Mouse (Mus musculus): ENCODE results near the gene 2210010C04Rik. TPM values are rescaled to one million over a fixed set of nuclear protein-coding genes. Genes with fewer than 3 reads are reported as not detected.
"Not testable (repeated sequence)": the region's sequence is repeated elsewhere in the genome, so short reads cannot be mapped to it uniquely, and the experiment has no call there.

The 2210010C04Rik gene
- total RNA-seq, 2 experiments from 2014 or later: not detected

DNA sequence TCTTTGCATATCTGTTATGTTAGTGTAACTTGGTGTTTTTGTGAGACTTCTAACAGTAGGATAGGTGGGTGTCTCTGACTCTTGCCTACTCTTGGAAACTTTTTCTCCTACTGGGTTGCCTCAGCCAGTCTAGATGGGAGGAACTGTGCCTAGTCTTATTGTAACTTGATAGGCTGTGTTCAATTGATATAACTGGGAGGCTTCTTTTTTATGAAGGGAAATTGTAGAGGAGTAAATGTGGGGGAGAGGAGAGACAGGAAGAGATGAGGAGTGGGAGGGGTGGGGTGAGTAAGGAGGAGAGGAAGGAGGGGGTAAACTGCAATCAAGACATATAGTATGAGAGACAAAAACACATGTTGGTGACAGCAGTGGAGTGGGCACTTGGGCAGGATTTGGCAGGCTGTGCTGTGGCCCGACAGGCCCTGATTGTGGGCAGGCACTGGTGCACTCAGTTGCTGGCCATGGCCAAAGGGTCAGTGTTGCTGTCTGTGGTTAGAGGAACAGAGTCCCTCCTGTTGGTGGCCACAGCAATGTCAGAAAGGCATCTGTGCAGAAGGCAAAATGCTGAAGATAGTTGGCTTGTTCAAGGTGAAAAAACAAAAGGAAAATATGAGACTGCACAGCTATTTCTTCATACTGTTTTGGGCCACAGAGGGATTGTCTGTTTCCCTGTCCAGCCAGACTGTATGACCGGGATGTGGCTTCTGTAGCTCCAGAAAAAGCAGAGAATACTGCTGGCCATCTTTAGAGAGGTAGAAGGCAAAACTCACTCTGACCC lies 9.2 kb downstream of the 2210010C04Rik start:
- no peak for DNase-seq (ENCODE audit: low spot score in 2 of 2)

DNA sequence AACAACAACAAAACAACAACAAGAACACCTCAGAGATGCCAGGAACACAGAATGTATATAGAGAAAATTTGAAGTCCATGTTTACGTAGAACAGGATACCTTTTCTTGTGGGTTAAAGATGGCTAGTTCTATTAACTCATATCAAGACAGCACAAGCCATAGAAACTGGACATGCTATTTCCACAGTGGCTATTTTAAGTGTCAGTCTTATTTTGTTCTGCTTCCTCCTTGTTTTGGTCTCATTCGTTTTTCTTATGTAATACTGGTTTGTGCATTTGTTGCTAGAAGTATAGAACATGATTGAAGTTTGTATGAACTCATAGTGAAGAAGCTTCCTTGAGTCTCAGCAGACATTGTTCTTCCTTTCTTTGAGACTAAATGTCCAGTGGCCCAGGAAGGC lies 16.2 kb downstream of the 2210010C04Rik start:
- DNase-seq (ENCODE audit: low spot score in 2 of 2): no peak

DNA sequence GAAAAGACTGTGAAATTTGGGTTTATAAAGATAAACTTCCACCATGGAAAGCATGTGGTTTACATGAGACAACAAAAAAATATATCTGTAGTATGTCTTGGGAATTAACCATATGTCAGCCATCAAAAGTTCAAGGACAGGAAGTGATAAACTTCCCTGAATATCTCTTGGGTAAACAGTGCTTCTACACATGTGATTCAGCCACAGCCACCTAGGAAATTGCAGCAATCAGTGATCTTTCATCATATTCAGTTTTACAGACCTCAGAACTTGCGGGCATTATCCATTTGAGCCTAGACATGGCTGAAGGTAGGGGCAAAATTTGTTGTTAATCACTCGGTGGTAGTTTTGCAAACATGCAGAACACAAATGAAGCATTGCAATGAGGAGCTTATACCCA lies 16.7 kb downstream of the 2210010C04Rik start:
- DNase-seq (ENCODE audit: low spot score in 2 of 2): no peak

- DNase-seq (ENCODE audit: low spot score in 2 of 2): peak in 1 of 2 experiments; percentile 8
Measured at GRCm38 (mm10) chr6:41015065-41015464, 20.2 kb downstream of the 2210010C04Rik start.

DNA sequence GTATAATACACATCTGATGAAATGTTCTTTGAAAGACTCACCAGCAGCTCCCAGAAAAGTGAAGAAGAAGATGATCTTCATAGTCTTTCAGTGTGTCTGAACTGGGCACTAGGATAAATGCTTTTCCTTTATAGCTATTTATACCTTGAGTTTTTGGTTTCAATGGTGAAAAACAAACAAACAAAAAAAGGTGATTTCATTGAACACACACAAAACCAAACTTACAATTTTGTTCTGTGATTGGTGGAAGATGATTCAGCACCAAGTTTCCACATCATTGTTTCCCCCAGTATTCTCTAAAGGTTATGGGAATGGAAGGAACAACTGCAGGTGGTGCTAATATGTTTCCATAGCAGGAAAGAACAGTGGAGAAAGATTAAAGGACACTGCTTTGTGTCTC lies 35.9 kb downstream of the 2210010C04Rik start, which contains the start of gene Gm2663:
Gene Gm2663 (minus strand): TSS at position 101 of the 400 bp plus-strand sequence.
- DNase-seq (ENCODE audit: low spot score in 2 of 2): not testable (repeated sequence)

Other genes starting within 250 kb of the 2210010C04Rik start
- not detected for gene Moxd2, start 148.0 kb downstream of the 2210010C04Rik start, total RNA-seq (2021)
- not detected for gene Prss58, start 135.1 kb downstream of the 2210010C04Rik start, total RNA-seq (2021)
- gene 1700074P13Rik, start 95.0 kb downstream of the 2210010C04Rik start, total RNA-seq (2021): not detected
- gene Gm4744, start 83.6 kb downstream of the 2210010C04Rik start, total RNA-seq (2021): not detected
- gene 1810009J06Rik, start 70.8 kb downstream of the 2210010C04Rik start, total RNA-seq (2021): not detected
- not detected for gene Gm2663, start 36.0 kb downstream of the 2210010C04Rik start, total RNA-seq (2021)

Data from layer of hippocampus, adult 18-20 months (tissue).